Mouse (Mus musculus) liver, postnatal 0 days (tissue): ENCODE data around the gene 2010109A12Rik.

Source experiments
- CTCF ChIP-seq: sonication (generic); IDR thresholded peaks from 2 replicates; pipeline ENCODE4 v1.5.1; 2016; ENCODE audit warnings: antibody characterized with exemption, low read depth
- EP300 ChIP-seq: IDR thresholded peaks from 2 replicates; pipeline ENCODE4 v1.6.1; 2016; ENCODE audit warnings: antibody characterized with exemption, low read depth, mild to moderate bottlenecking

GRCm38 (mm10) chr5:93221661-93222060 is 15.3 kb downstream of the 2010109A12Rik start:
- no peak for TF ChIP-seq CTCF
- TF ChIP-seq EP300, result no peak
